ENCODE assay signal across 8 mouse cellular contexts in genomic region chr1:22105496-22105895, GRCm38 (mm10).
DNase-seq lines count a peak whose midpoint lies in the region; ATAC-seq lines count a peak whose summit lies in the region.

No protein-coding gene starts in this region.

- H3K36me3 ChIP-seq in heart, embryonic 12.5 days = no peaks in the 10 kb centered on the region

- 53% methylated on average over 3 of the region's 3 CpGs for WGBS in heart, embryonic 12.5 days

- H3K27ac ChIP-seq in heart, embryonic 12.5 days (ENCODE audit: poor library complexity, severe bottlenecking) = no peak overlapping the region

- no peaks in the 10 kb centered on the region for H3K9me3 ChIP-seq in heart, embryonic 12.5 days (replicated peaks)

- H3K4me3 ChIP-seq in heart, embryonic 12.5 days = no peak overlapping the region

- no peak for ATAC-seq in heart, embryonic 12.5 days (ENCODE audit: insufficient number of reproducible peaks, low FRiP score)
- ATAC-seq in erythroblast, adult 5-6 weeks (replicated peaks; ENCODE audit: low FRiP score, poor library complexity, severe bottlenecking) = no peak

- DNase-seq in heart, postnatal 4 days = peak; percentile 21
- peak; percentile 14 for DNase-seq in lung, postnatal 36 days
- DNase-seq in lung, postnatal 25 days (ENCODE audit: low spot score) = no peak
- DNase-seq in R1 (ENCODE audit: low read depth, low spot score) = peak; percentile 15
- peak; percentile 11 for DNase-seq in kidney, postnatal 10 days
- no peak for DNase-seq in spleen, postnatal 36 days (ENCODE audit: low spot score in 2 of 2)

- H3K9ac ChIP-seq in heart, embryonic 12.5 days = no peak overlapping the region

- H3K27me3 ChIP-seq in heart, embryonic 12.5 days (replicated peaks) = no peaks in the 10 kb centered on the region

- H3K4me1 ChIP-seq in heart, embryonic 12.5 days (replicated peaks) = no peaks in the 10 kb centered on the region

- H3K4me2 ChIP-seq in heart, embryonic 12.5 days = no peak overlapping the region

Comparison
In these comparisons a context has a peak if more than half of its experiments do, and no peak if none do; other contexts are left out.
1. DNase-seq: peak in heart, postnatal 4 days (single experiment), lung, postnatal 36 days (single experiment), R1 (single experiment) and kidney, postnatal 10 days (single experiment); none in lung, postnatal 25 days (single experiment) and spleen, postnatal 36 days (0 of 2).